Mouse (Mus musculus): ENCODE measurements around the gene Nde1.
"Not testable (repeated sequence)": the region's sequence is repeated elsewhere in the genome, so short reads cannot be mapped to it uniquely, and the experiment has no call there.

The Nde1 gene

GRCm38 (mm10) chr16:14162988-14163416 is at the start of gene Nde1, which contains the start of gene Marf1:
Nde1 (plus strand) TSS chr16:14163275.
Marf1 (minus strand) TSS chr16:14163351.
- DNase-seq (ENCODE audit: low read depth): peak; percentile 92

- no peak for DNase-seq (ENCODE audit: low read depth)
Measured at GRCm38 (mm10) chr16:14117299-14117698, 45.8 kb upstream of the Nde1 start.

- DNase-seq (ENCODE audit: low read depth): no peak
Measured at GRCm38 (mm10) chr16:14120941-14121340, 42.1 kb upstream of the Nde1 start.

DNA sequence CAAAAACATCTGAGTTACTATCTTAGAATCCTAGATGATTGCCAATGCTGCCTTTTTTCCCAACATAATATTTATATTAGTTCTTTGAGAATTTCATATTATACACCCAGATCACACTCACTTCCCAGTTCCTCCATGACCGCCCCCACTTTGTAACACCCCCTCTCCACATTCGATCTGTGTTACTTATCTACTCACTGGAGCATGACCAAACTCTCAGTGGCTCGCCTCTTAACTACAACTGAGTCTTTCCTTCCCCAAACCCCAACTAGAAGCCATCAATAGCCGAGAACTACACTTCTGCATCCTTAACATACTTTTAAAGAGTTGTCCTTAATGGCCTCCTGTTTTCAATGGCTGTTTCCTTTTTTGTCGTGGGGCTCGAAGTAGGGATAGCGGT is 41.5 kb upstream of the Nde1 start:
- no peak for DNase-seq (ENCODE audit: low read depth)

DNA sequence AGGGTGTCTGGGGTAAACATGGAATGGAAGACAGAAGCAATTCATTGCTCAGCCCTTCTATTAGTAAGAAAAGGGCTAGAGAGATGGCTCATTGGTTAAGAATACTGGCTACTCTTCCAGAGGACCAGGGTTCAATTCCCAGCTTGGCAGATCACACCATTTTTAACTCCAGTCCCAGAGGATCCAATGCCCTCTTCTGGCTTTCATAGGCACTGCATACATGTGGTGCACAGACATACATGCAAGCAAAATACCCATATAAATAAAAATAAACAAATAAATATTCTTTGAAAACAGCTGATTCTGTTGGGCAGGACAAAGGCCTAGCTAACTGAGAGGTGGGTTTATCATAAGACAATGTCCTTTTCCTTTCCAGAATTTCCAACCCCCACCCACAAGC is 40.5 kb upstream of the Nde1 start:
- no peak for DNase-seq (ENCODE audit: low read depth)

- DNase-seq (ENCODE audit: low read depth): no peak
Measured at GRCm38 (mm10) chr16:14123901-14124300, 39.2 kb upstream of the Nde1 start.

GRCm38 (mm10) chr16:14124709-14125108 is 38.4 kb upstream of the Nde1 start:
- no peak for DNase-seq (ENCODE audit: low read depth)

DNA sequence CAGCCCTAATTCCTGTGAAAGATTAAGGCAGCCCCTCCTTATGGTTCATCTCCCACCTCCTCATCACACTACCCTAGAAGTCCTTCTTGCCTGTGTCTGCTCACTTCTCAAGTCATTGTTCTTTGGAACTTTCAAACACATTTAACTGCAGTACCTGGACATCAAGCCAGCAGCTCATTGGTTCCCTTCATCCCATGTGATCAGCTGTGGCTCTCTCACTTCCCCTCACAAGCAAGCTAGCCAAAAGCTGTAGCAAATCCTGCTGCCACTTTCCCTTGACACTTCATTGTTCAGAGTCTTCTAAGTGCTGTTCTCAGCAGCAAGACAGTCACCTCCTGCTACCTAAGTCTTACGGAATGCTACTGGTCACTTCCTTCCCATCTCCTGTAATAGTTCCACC is 37.8 kb upstream of the Nde1 start:
- no peak for DNase-seq (ENCODE audit: low read depth)

DNA sequence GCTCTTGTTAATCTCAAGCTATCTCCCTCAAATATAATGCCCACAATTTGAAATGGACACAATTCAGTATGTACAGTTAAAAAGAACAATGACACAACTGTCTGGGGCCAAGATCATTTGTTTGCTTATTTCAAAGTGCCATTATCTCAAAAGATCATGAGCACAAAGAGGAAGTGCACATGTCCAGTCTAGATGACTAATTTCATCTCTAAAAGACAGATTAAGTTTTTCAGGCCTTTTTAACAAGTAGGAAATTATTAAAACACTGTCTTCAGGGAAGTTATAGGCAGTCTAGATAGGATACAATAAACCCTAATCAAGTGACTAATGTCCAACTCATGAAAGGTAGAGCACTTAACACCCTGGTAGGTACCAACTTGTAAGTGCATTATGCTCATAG is 34.1 kb upstream of the Nde1 start:
- no peak for DNase-seq (ENCODE audit: low read depth)

- DNase-seq (ENCODE audit: low read depth): no peak
Measured at GRCm38 (mm10) chr16:14130796-14131195, 32.3 kb upstream of the Nde1 start.

- no peak for DNase-seq (ENCODE audit: low read depth)
Measured at GRCm38 (mm10) chr16:14131376-14131775, 31.7 kb upstream of the Nde1 start.

- DNase-seq (ENCODE audit: low read depth): no peak
Measured at GRCm38 (mm10) chr16:14131838-14132237, 31.2 kb upstream of the Nde1 start.

DNA sequence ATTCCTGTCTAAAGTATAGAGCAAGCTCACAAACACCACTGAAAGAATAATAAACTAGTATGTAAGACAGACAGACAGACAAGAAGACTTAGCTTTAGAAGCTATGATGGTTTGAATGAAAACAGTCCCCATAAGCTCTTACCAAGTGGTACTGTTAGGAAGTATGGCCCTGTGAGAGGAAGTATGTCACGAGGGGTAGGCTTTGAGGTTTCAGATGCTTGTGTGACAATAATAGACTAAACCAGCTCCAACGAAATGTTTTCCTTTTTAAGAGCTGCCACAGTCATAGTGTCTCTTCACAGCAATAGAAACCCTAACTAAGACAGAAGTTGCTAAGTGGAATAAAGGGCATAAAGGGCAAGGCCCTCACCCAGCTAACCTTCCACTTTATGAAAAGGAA is 28.1 kb upstream of the Nde1 start:
- DNase-seq (ENCODE audit: low read depth): no peak

- DNase-seq (ENCODE audit: low read depth): no peak
Measured at GRCm38 (mm10) chr16:14137976-14138561, 25.0 kb upstream of the Nde1 start.

DNA sequence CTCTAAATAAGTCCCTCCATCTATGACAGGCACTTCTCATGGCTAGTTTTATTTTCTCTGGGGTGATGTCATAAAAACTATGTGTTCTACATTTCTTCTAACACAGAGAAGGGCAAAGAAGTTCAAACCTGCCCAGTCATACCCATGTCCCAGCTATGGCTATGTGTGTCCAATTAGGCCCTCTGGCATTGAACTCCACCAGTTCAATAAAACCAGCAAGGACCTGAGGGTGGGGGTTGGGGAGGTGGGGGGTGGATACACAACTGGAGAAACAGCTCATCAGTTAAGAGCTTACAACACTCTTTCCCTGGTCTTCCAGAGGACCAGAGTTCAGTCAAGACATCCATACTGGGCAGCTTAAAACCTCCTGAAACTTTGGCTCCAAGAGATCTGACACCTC is 24.0 kb upstream of the Nde1 start:
- no peak for DNase-seq (ENCODE audit: low read depth)

DNA sequence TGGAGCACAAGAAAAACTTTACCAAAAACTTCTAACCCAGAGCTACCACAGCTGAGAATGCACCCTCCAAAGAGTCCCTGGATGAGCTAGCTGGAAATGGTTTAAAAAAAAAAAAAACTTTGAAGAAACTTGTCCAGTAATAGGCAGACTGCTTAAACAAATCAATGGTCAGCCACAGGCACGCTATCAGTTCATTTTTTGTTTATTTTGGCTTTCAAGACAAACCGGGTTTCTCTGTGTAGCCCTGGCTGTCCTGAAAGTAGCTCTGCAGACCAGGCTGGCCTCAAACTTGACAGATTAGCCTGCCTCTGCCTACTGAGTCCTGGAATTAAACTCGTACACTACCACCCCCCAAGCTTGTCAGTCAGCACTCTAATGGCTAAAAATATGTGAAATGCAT is 19.8 kb upstream of the Nde1 start:
- DNase-seq (ENCODE audit: low read depth): no peak

- DNase-seq (ENCODE audit: low read depth): no peak
Measured at GRCm38 (mm10) chr16:14147712-14148111, 15.4 kb upstream of the Nde1 start.

DNA sequence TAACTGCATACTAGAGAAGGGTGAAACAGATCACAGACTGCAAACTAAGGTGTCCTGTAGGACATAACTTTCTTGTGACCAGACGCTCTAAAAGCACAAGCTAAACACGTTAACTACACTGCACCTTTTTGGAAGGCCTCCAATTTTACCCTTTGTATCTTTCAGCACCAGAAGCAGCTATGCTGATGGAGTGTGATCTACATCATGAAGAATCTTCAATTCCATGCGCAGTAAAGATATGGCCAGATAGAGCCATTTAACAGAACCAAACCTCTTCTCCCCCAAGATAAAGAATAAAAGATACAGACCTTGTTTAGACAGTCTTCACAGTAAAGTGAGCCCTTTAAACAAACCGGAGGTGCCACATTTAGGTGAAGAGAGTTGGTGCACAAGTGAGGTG is 11.4 kb upstream of the Nde1 start:
- DNase-seq (ENCODE audit: low read depth): no peak

DNA sequence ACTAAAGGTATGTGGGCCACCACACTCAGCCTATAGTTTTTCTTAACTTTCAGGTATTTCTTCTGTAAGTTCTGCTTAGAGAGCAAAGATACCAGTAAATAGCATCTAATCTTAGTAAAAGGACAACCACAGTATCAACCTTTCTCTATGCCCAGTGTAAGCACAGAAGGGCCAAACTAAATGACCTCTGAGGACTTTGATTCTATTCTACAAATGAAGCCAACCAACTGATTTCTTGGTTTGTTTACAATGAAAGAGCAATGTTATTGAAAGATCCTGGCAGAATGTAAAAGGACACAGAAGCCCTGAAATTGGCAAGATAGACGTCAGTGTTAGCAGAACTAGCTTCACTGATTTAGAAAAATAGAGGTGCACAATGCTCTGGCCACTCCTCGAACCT is 7.4 kb upstream of the Nde1 start:
- DNase-seq (ENCODE audit: low read depth): not testable (repeated sequence)

DNA sequence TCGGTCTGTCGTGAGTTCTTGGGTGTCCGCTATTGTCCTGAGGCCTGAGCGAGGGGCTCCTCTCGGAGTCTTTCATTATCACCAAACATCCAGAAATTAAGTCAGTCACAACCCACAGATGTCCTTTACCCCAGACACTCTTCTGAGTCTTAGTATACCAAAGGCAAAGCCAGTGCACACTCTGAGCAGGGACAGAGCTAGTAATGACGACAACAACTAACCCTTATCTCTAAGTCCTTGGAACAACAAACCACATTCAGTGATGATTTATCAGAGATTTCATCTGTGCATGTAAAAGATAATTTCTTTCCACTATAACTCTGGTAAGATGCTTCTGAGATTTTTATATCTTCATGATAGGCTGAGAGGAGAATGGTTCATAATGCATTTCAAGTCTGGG is 6.8 kb upstream of the Nde1 start:
- DNase-seq (ENCODE audit: low read depth): no peak

DNA sequence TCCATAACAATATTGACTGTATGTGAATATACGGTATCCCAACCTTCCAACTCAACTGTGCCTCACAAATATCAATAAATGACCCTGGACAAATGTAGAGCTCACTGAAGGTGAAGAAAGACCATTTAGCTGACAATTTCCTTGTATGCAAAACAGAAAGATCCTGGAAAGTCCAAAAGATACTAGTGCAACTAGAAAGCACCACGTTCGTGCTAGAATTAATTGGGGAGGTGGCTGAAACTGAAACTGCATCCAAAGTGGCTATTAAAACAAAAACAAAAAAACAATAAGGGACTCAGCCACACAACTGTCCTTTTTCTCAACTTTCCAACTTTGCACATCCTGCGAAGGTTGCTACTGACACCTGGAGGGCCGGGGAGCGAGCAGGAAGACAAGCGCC is 4.5 kb upstream of the Nde1 start:
- DNase-seq (ENCODE audit: low read depth): no peak

DNA sequence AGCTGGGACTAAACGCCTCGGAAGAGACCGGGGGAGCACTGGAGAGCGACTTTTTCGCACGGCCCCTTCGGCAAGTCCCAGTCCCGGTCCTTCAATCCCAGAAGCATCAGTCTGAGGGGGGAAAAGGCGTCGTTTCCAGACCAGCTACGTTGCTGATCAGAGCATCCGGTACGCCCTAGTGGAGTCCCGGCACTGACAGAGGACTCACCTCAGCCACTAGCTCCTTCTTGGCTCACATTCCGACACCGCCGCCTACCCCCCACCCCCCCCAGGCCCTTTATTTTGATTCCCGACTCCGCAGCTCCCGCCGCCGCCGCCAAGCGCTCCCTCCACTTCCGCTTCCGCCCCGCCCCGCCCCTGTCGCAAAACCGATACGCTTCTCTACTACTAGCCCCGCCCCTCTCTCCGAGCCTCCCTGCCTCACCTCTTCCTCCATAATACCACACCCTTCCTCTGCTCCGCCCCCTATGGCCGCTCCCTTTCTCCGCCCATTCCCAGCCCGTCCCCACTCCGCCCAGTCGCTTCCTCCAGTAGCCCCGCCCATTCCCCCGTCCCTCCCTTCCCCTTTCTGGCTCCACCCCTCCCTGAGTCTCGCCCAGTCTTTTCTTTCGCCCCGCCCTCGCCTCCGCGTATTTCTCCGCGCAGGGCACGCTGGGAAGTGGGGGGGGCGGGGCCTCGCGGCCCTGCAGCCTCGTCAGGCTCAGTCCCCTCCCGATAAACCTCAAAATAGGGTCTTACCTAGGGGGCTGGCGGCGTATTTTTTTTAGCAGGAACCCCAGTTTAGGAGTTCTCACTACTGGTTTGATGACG is 3.9 kb upstream of the Nde1 start:
- peak; percentile 97 for DNase-seq (ENCODE audit: low read depth)

GRCm38 (mm10) chr16:14159746-14160131 is 3.3 kb upstream of the Nde1 start:
- peak; percentile 73 for DNase-seq (ENCODE audit: low read depth)

DNA sequence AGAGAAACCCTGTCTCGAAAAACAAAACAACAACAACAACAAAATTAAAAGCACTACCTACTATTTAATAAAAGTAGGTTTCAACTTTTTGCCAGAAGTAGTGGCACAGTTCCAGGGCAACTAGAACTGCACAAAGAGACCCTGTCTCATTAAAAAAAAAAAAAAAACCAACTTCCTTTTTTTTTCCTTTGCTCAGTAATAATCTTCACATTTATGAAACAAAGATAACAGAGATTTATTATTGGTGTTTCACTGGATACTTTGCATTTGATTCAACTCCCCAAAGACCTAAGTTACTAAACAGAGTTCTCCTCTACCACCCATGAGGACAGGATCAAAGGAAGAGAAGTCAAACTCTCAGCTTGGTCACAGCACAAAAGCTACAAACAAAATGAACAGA is 2.1 kb upstream of the Nde1 start:
- no peak for DNase-seq (ENCODE audit: low read depth)
